11 mouse cellular contexts compared by ENCODE assay signal in the genomic region with DNA sequence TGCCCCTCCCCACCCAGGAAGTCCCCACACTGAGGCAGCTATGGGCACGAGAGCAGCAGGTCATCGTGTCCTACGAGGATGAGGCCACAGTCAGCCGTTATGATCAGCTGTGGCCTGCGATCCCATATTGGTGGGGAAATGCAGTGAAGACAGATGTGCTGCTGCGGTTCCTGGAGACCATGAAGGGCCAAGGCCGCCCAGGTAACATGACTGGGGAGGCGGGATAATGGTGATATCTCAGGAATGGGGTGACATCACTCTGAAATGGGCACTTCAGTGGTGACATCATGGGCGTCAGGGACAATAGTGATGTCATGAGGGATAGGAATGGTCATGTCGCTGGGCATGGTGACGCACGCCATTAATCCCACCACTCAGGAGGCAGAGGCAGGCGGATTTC. TPM values are rescaled to one million over a fixed set of nuclear protein-coding genes. Genes with fewer than 3 reads are reported as not detected.
DNase-seq lines count a peak whose midpoint lies in the region; ATAC-seq and TF ChIP-seq lines count a peak whose summit lies in the region.
"Had no signal": no experiment of that assay in that cellular context is flagged by ENCODE, and none has a peak within 500 bp of the region (broad histone marks: within the 10 kb centered on the region; RNA-seq: fewer than 3 reads in every experiment).

No protein-coding gene starts in this region.

- 86% methylated on average over 13 of the region's 13 CpGs for WGBS in intestine, embryonic 14.5 days
- WGBS in intestine, postnatal 0 days, result 89% methylated on average over 13 of the region's 13 CpGs
- 90% methylated on average over 13 of the region's 13 CpGs for WGBS in neural tube, embryonic 13.5 days
- WGBS in neural tube, embryonic 14.5 days, result 87% methylated on average over 13 of the region's 13 CpGs

- peaks cover 14% of the 10 kb centered on the region for H3K4me1 ChIP-seq in intestine, embryonic 14.5 days (replicated peaks; ENCODE audit: control insufficient read depth, insufficient read depth, low read length)
- peaks cover 4% of the 10 kb centered on the region for H3K4me1 ChIP-seq in intestine, postnatal 0 days (replicated peaks; ENCODE audit: control insufficient read depth, insufficient read depth, low read length)
- H3K4me1 ChIP-seq in neural tube, embryonic 13.5 days (replicated peaks), result peaks cover 40% of the 10 kb centered on the region
- H3K4me1 ChIP-seq in neural tube, embryonic 14.5 days (ENCODE audit: control insufficient read depth, insufficient read depth, low read length), result peaks cover 23% of the 10 kb centered on the region; the same call in 1 of the 2 replicates

- no peaks in the 10 kb centered on the region; the same call in 1 of the 2 replicates for H3K27me3 ChIP-seq in intestine, embryonic 14.5 days (replicated peaks; ENCODE audit: control insufficient read depth, insufficient read depth, low read length)
- no peaks in the 10 kb centered on the region for H3K27me3 ChIP-seq in intestine, postnatal 0 days (replicated peaks; ENCODE audit: control insufficient read depth, insufficient read depth, low read length)
- no peaks in the 10 kb centered on the region for H3K27me3 ChIP-seq in neural tube, embryonic 13.5 days
- no peaks in the 10 kb centered on the region for H3K27me3 ChIP-seq in neural tube, embryonic 14.5 days (ENCODE audit: control insufficient read depth, insufficient read depth, low read length)

- H3K4me3 ChIP-seq in intestine, embryonic 14.5 days (ENCODE audit: low read depth, low read length), result no peak overlapping the region
- H3K4me3 ChIP-seq in intestine, postnatal 0 days (ENCODE audit: low read depth, low read length), result no peak overlapping the region
- no peak overlapping the region for H3K4me3 ChIP-seq in neural tube, embryonic 13.5 days
- no peak overlapping the region for H3K4me3 ChIP-seq in neural tube, embryonic 14.5 days (ENCODE audit: low read depth, low read length)

- DNase-seq in embryo, embryonic 10 days (ENCODE audit: low spot score), result peak; percentile 4
- DNase-seq in embryo, embryonic 11 days, result no peak
- DNase-seq in intestine, embryonic 14.5 days (ENCODE audit: low spot score), result no peak
- no peak for DNase-seq in neural tube, embryonic 10.5 days (ENCODE audit: extremely low spot score, low spot score)
- no peak for DNase-seq in c-Kit-positive CD71-positive TER-119-positive erythroid progenitor cells, embryonic 14.5 days (ENCODE audit: low spot score)

- peak overlapping the region; percentile 59; the same call in 1 of the 2 replicates for H3K4me2 ChIP-seq in intestine, embryonic 14.5 days (ENCODE audit: low read length)
- no peak overlapping the region for H3K4me2 ChIP-seq in intestine, postnatal 0 days (replicated peaks; ENCODE audit: low read depth)
- H3K4me2 ChIP-seq in neural tube, embryonic 13.5 days, result peak overlapping the region; percentile 63
- H3K4me2 ChIP-seq in neural tube, embryonic 14.5 days (ENCODE audit: low read depth, low read length), result peak overlapping the region; percentile 65; the same call in 1 of the 2 replicates

- no peak overlapping the region for H3K27ac ChIP-seq in intestine, embryonic 14.5 days (ENCODE audit: low read depth)
- H3K27ac ChIP-seq in intestine, postnatal 0 days (ENCODE audit: low read depth, low read length), result no peak overlapping the region
- no peak overlapping the region for H3K27ac ChIP-seq in neural tube, embryonic 13.5 days (replicated peaks)
- no peak overlapping the region for H3K27ac ChIP-seq in neural tube, embryonic 14.5 days (ENCODE audit: low read depth, low read length)
- H3K27ac ChIP-seq: liver, embryonic 13.5 days; midbrain, embryonic 12.5 days had no signal

- H3K9ac ChIP-seq in intestine, embryonic 14.5 days (ENCODE audit: low read length), result no peak overlapping the region
- no peak overlapping the region for H3K9ac ChIP-seq in intestine, postnatal 0 days (ENCODE audit: low read depth, low read length)
- H3K9ac ChIP-seq in neural tube, embryonic 13.5 days, result no peak overlapping the region
- no peak overlapping the region for H3K9ac ChIP-seq in neural tube, embryonic 14.5 days (replicated peaks; ENCODE audit: low read depth, low read length)
- H3K9ac ChIP-seq: liver, embryonic 13.5 days; midbrain, embryonic 12.5 days had no signal

- no peak for TF ChIP-seq CTCF in intestine, postnatal 0 days (IDR thresholded peaks at IDR 0.05; ENCODE audit: low read depth)

- H3K36me3 ChIP-seq in intestine, embryonic 14.5 days (ENCODE audit: control insufficient read depth, insufficient read depth, low read length), result peaks cover 37% of the 10 kb centered on the region
- H3K36me3 ChIP-seq in intestine, postnatal 0 days (ENCODE audit: control insufficient read depth, insufficient read depth), result peaks cover 41% of the 10 kb centered on the region
- H3K36me3 ChIP-seq in neural tube, embryonic 13.5 days, result peaks cover 42% of the 10 kb centered on the region
- H3K36me3 ChIP-seq in neural tube, embryonic 14.5 days (ENCODE audit: control insufficient read depth, insufficient read depth, low read length), result peaks cover 28% of the 10 kb centered on the region

- no peak for ATAC-seq in intestine, embryonic 14.5 days (replicated peaks; ENCODE audit: low FRiP score, low TSS enrichment, low read depth)
- no peak for ATAC-seq in intestine, postnatal 0 days
- ATAC-seq in neural tube, embryonic 13.5 days (ENCODE audit: low read depth), result no peak
- ATAC-seq in neural tube, embryonic 14.5 days (ENCODE audit: low read depth), result no peak

- H3K9me3 ChIP-seq in intestine, embryonic 14.5 days (ENCODE audit: control insufficient read depth, low read length), result no peaks in the 10 kb centered on the region
- H3K9me3 ChIP-seq in intestine, postnatal 0 days (ENCODE audit: control insufficient read depth), result no peaks in the 10 kb centered on the region
- H3K9me3 ChIP-seq in neural tube, embryonic 13.5 days, result no peaks in the 10 kb centered on the region
- H3K9me3 ChIP-seq in neural tube, embryonic 14.5 days (ENCODE audit: control insufficient read depth, low read length), result no peaks in the 10 kb centered on the region
- H3K9me3 ChIP-seq: liver, embryonic 13.5 days; midbrain, embryonic 12.5 days had no signal

RNA-seq across cellular contexts. Expression of a gene that starts 2.7 kb away (rescaled TPM):
- polyA plus RNA-seq in intestine, embryonic 14.5 days (2014; fragmentation: Nextera tagmentation; extraction: Ambion mirVana), result 0.74 and 0.86 TPM in 2 replicates
- polyA plus RNA-seq in intestine, postnatal 0 days (2015; fragmentation: Nextera tagmentation; extraction: Ambion mirVana), result 0.63 and 0.78 TPM in 2 replicates
- 1.8 and 2.4 TPM in 2 replicates for polyA plus RNA-seq in neural tube, embryonic 13.5 days (2015; fragmentation: Nextera tagmentation; extraction: Ambion mirVana)
- polyA plus RNA-seq in neural tube, embryonic 14.5 days (2014; fragmentation: Nextera tagmentation; extraction: Ambion mirVana), result 2.0 and 2.7 TPM in 2 replicates
- polyA plus RNA-seq: erythroblast, embryonic 14.5 days had no signal

RNA-seq across cellular contexts. Expression of a gene that starts 5.6 kb away (rescaled TPM):
- polyA plus RNA-seq in intestine, embryonic 14.5 days (2014; fragmentation: Nextera tagmentation; extraction: Ambion mirVana), result 29.3 and 31.0 TPM in 2 replicates
- polyA plus RNA-seq in intestine, postnatal 0 days (2015; fragmentation: Nextera tagmentation; extraction: Ambion mirVana), result 14.9 and 15.2 TPM in 2 replicates
- polyA plus RNA-seq in neural tube, embryonic 13.5 days (2015; fragmentation: Nextera tagmentation; extraction: Ambion mirVana), result 49.4 and 58.0 TPM in 2 replicates
- polyA plus RNA-seq in neural tube, embryonic 14.5 days (2014; fragmentation: Nextera tagmentation; extraction: Ambion mirVana), result 57.3 and 61.5 TPM in 2 replicates

RNA-seq across cellular contexts. Expression of a gene that starts 7.5 kb away (rescaled TPM):
- polyA plus RNA-seq in intestine, embryonic 14.5 days (2014; fragmentation: Nextera tagmentation; extraction: Ambion mirVana), result 3.5 and 5.1 TPM in 2 replicates
- polyA plus RNA-seq in intestine, postnatal 0 days (2015; fragmentation: Nextera tagmentation; extraction: Ambion mirVana), result 2.0 TPM in 2 replicates
- polyA plus RNA-seq in neural tube, embryonic 13.5 days (2015; fragmentation: Nextera tagmentation; extraction: Ambion mirVana), result 11.8 and 12.5 TPM in 2 replicates
- polyA plus RNA-seq in neural tube, embryonic 14.5 days (2014; fragmentation: Nextera tagmentation; extraction: Ambion mirVana), result 12.2 and 17.1 TPM in 2 replicates

RNA-seq across cellular contexts. Expression of a gene that starts 8.2 kb away (rescaled TPM):
- 0.69 and 1.1 TPM in 2 replicates for polyA plus RNA-seq in intestine, embryonic 14.5 days (2014; fragmentation: Nextera tagmentation; extraction: Ambion mirVana)
- polyA plus RNA-seq in intestine, postnatal 0 days (2015; fragmentation: Nextera tagmentation; extraction: Ambion mirVana), result 0.25 and 0.52 TPM in 2 replicates
- polyA plus RNA-seq in neural tube, embryonic 13.5 days (2015; fragmentation: Nextera tagmentation; extraction: Ambion mirVana), result 0.32 and 0.73 TPM in 2 replicates
- 0.33 and 0.50 TPM in 2 replicates for polyA plus RNA-seq in neural tube, embryonic 14.5 days (2014; fragmentation: Nextera tagmentation; extraction: Ambion mirVana)

RNA-seq across cellular contexts. Expression of a gene that starts 30.1 kb away (rescaled TPM):
- polyA plus RNA-seq in intestine, embryonic 14.5 days (2014; fragmentation: Nextera tagmentation; extraction: Ambion mirVana), result 3.0 TPM in 2 replicates
- polyA plus RNA-seq in intestine, postnatal 0 days (2015; fragmentation: Nextera tagmentation; extraction: Ambion mirVana), result 1.4 and 1.6 TPM in 2 replicates
- polyA plus RNA-seq in neural tube, embryonic 13.5 days (2015; fragmentation: Nextera tagmentation; extraction: Ambion mirVana), result 3.5 and 4.0 TPM in 2 replicates
- polyA plus RNA-seq in neural tube, embryonic 14.5 days (2014; fragmentation: Nextera tagmentation; extraction: Ambion mirVana), result 5.3 and 7.5 TPM in 2 replicates
- polyA plus RNA-seq: erythroblast, embryonic 14.5 days had no signal
